In the genomic region with DNA sequence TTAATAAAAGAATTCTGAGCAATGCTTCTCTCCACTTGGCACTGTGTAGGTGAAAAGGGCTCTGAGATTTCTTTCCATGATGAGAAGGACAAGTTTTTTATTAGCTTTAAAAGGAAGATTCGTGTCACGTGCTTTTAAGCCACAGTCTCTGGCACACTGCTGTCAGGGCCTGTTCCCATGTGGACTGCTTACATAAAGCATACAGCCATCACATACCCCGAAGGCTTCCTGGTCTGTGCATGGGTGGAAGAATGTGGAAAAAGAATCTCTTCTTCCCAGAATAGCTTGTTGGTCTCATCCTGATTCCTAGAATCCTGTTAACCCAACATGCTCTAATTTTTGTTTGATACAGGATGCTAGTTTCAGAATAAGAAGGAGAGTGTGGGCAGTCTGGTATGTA, we compare ENCODE assay signal across 26 mouse cellular contexts.
"Had no signal": no experiment of that assay in that cellular context is flagged by ENCODE, and none has a peak within 500 bp of the region (broad histone marks: within the 10 kb centered on the region; RNA-seq: fewer than 3 reads in every experiment).

No protein-coding gene starts in this region.

- H3K27me3 ChIP-seq: heart, embryonic 12.5 days; hindbrain, embryonic 12.5 days; intestine, embryonic 15.5 days; limb, embryonic 13.5 days; limb, embryonic 15.5 days; liver, embryonic 12.5 days had no signal

- H3K9me3 ChIP-seq: intestine, embryonic 15.5 days had no signal

- DNase-seq: gastrocnemius, adult 2 months; gastrocnemius, postnatal 10 days; gastrocnemius, postnatal 25 days; heart, adult 2 months; heart, postnatal 10 days; heart, postnatal 4 days; kidney, adult 18-20 months; kidney, adult 8-10 months; kidney, postnatal 10 days; kidney, postnatal 25 days; kidney, postnatal 4 days; left cerebral cortex, postnatal 4 days had no signal

- H3K4me3 ChIP-seq: gastrocnemius, adult 2 months; heart, adult 2 months; heart, embryonic 12.5 days; hindbrain, embryonic 10.5 days; hindbrain, embryonic 12.5 days; intestine, embryonic 15.5 days; layer of hippocampus, adult 2 months; left cerebral cortex, adult 2 months; limb, embryonic 13.5 days; limb, embryonic 15.5 days; liver, embryonic 12.5 days had no signal

- H3K27ac ChIP-seq: gastrocnemius, adult 2 months; heart, adult 2 months; hindbrain, embryonic 10.5 days; hindbrain, embryonic 12.5 days; hindbrain, embryonic 14.5 days; intestine, embryonic 15.5 days; layer of hippocampus, adult 2 months; left cerebral cortex, adult 2 months; limb, embryonic 13.5 days; limb, embryonic 15.5 days; liver, embryonic 12.5 days; liver, embryonic 14.5 days had no signal

- ATAC-seq: hindbrain, embryonic 16.5 days; inflammation-experienced regulatory T-cells, adult 6 months; intestine, embryonic 15.5 days; intestine, postnatal 0 days; liver, embryonic 12.5 days had no signal

- H3K9ac ChIP-seq: heart, embryonic 12.5 days; hindbrain, embryonic 12.5 days; hindbrain, embryonic 14.5 days; intestine, embryonic 15.5 days; limb, embryonic 13.5 days; limb, embryonic 15.5 days; liver, embryonic 12.5 days; liver, embryonic 14.5 days had no signal

- H3K36me3 ChIP-seq: heart, embryonic 12.5 days; hindbrain, embryonic 10.5 days; hindbrain, embryonic 12.5 days; intestine, embryonic 15.5 days; limb, embryonic 15.5 days; liver, embryonic 12.5 days had no signal

- H3K4me2 ChIP-seq: heart, embryonic 12.5 days; hindbrain, embryonic 12.5 days; hindbrain, embryonic 14.5 days; intestine, embryonic 15.5 days; limb, embryonic 13.5 days; limb, embryonic 15.5 days; liver, embryonic 12.5 days had no signal

- H3K4me1 ChIP-seq: hindbrain, embryonic 10.5 days; hindbrain, embryonic 12.5 days; intestine, embryonic 15.5 days; limb, embryonic 13.5 days; limb, embryonic 15.5 days; liver, embryonic 12.5 days had no signal
